Comparison of ENCODE assay signal across 10 mouse cellular contexts in genomic region chr15:80529955-80530869, GRCm38 (mm10). TPM values are rescaled to one million over a fixed set of nuclear protein-coding genes. Genes with fewer than 3 reads are reported as not detected.
DNase-seq lines count a peak whose midpoint lies in the region; ATAC-seq lines count a peak whose summit lies in the region.
"Had no signal": no experiment of that assay in that cellular context is flagged by ENCODE, and none has a peak within 500 bp of the region (broad histone marks: within the 10 kb centered on the region; RNA-seq: fewer than 3 reads in every experiment).

No protein-coding gene starts in this region.

- WGBS in neural tube, embryonic 11.5 days: 44% methylated on average over 20 of the region's 20 CpGs
- WGBS in midbrain, embryonic 13.5 days: 30% methylated on average over 20 of the region's 20 CpGs

- no peak overlapping the region for H3K4me2 ChIP-seq in neural tube, embryonic 11.5 days (ENCODE audit: low read depth)
- peak overlapping the region; percentile 27 for H3K4me2 ChIP-seq in midbrain, embryonic 13.5 days (replicated peaks)
- H3K4me2 ChIP-seq: lung, embryonic 14.5 days had no signal

- no peak overlapping the region for H3K27ac ChIP-seq in neural tube, embryonic 11.5 days (ENCODE audit: low read depth, low read length)
- H3K27ac ChIP-seq in midbrain, embryonic 13.5 days: peak overlapping the region; percentile 70

- no peak for ATAC-seq in neural tube, embryonic 11.5 days (ENCODE audit: insufficient read depth, low FRiP score, low TSS enrichment)
- 0 out of 2 replicates have a peak, but pooled peaks have one; percentile 65 for ATAC-seq in midbrain, embryonic 13.5 days
- ATAC-seq in monocyte, adult 5-6 weeks (replicated peaks; ENCODE audit: insufficient number of reproducible peaks, low FRiP score, low TSS enrichment, poor library complexity, severe bottlenecking): no peak
- ATAC-seq: Patski had no signal

- DNase-seq in neural tube, embryonic 11.5 days (ENCODE audit: low spot score): peak; percentile 50
- no peak for DNase-seq in neural tube, embryonic 10.5 days (ENCODE audit: extremely low spot score, low spot score)
- DNase-seq in induced T-regulatory cell, adult 2 months (ENCODE audit: low read depth): peak; percentile 37
- DNase-seq in lung, postnatal 25 days (ENCODE audit: low spot score): no peak
- DNase-seq in gastrocnemius, adult 18-20 months (ENCODE audit: low spot score): no peak
- DNase-seq in MN1 (ENCODE audit: low spot score): no peak
- DNase-seq: lung, embryonic 14.5 days had no signal

- H3K27me3 ChIP-seq in neural tube, embryonic 11.5 days (ENCODE audit: control insufficient read depth, insufficient read depth, low read length): no peaks in the 10 kb centered on the region
- no peaks in the 10 kb centered on the region for H3K27me3 ChIP-seq in midbrain, embryonic 13.5 days

- no peaks in the 10 kb centered on the region for H3K9me3 ChIP-seq in neural tube, embryonic 11.5 days (ENCODE audit: control insufficient read depth, low read length)
- no peaks in the 10 kb centered on the region for H3K9me3 ChIP-seq in midbrain, embryonic 13.5 days

- no peaks in the 10 kb centered on the region for H3K4me1 ChIP-seq in neural tube, embryonic 11.5 days (ENCODE audit: control insufficient read depth, insufficient read depth, low read length)
- peaks cover 12% of the 10 kb centered on the region for H3K4me1 ChIP-seq in midbrain, embryonic 13.5 days (replicated peaks)

- H3K9ac ChIP-seq in neural tube, embryonic 11.5 days (ENCODE audit: low read length): no peak overlapping the region
- H3K9ac ChIP-seq in midbrain, embryonic 13.5 days (replicated peaks): peak overlapping the region; percentile 46; the same call in 1 of the 2 replicates
- H3K9ac ChIP-seq: lung, embryonic 14.5 days had no signal

- no peak overlapping the region for H3K4me3 ChIP-seq in neural tube, embryonic 11.5 days (ENCODE audit: low read depth, low read length)
- no peak overlapping the region for H3K4me3 ChIP-seq in midbrain, embryonic 13.5 days (replicated peaks)

- H3K36me3 ChIP-seq in neural tube, embryonic 11.5 days (ENCODE audit: control insufficient read depth, insufficient read depth, low read length): no peaks in the 10 kb centered on the region
- H3K36me3 ChIP-seq in midbrain, embryonic 13.5 days: no peaks in the 10 kb centered on the region

RNA-seq across cellular contexts. Expression of gene Enthd1, which starts 34.7 kb away (rescaled TPM):
- polyA plus RNA-seq in neural tube, embryonic 11.5 days (2014; fragmentation: Nextera tagmentation; extraction: Ambion mirVana): not detected in 2 replicates
- not detected in 2 replicates for polyA plus RNA-seq in midbrain, embryonic 13.5 days (2015; fragmentation: Nextera tagmentation; extraction: Ambion mirVana)
- not detected in 3 replicates for total RNA-seq in monocyte, adult 5-6 weeks (2017)
- total RNA-seq in gastrocnemius, adult 18-20 months (2021): not detected
- polyA plus RNA-seq: lung, embryonic 14.5 days; Patski had no signal

RNA-seq across cellular contexts. Expression of gene Grap2, which starts 42.2 kb away (rescaled TPM):
- 3.9 and 4.3 TPM in 2 replicates for polyA plus RNA-seq in neural tube, embryonic 11.5 days (2014; fragmentation: Nextera tagmentation; extraction: Ambion mirVana)
- 1.0 and 1.6 TPM in 2 replicates for polyA plus RNA-seq in midbrain, embryonic 13.5 days (2015; fragmentation: Nextera tagmentation; extraction: Ambion mirVana)
- 25.6 to 67.0 TPM (median 29.1 TPM) in 3 replicates for total RNA-seq in monocyte, adult 5-6 weeks (2017)
- total RNA-seq in gastrocnemius, adult 18-20 months (2021): under 1 TPM; 0.18 to 0.31 TPM
- polyA plus RNA-seq: Patski had no signal

Comparison
In these comparisons a context has a peak if more than half of its experiments do, and no peak if none do; other contexts are left out.
1. DNase-seq: peak in neural tube, embryonic 11.5 days (single experiment) and induced T-regulatory cell, adult 2 months (single experiment); none in neural tube, embryonic 10.5 days (single experiment), lung, postnatal 25 days (single experiment), gastrocnemius, adult 18-20 months (single experiment) and MN1 (single experiment).
2. RNA of gene Grap2, which starts 42.2 kb away (total RNA-seq): 25.6 to 67.0 TPM in monocyte, adult 5-6 weeks; 0.18 to 0.31 TPM in gastrocnemius, adult 18-20 months; every median in the first group is over 10 times any median in the second.